Mouse (Mus musculus): ENCODE measurements at regions not wholly inside any gene's neighbourhood (a gene's known extent, or its start where the extent isn't known, plus 50 kb on each side); places are given as distances from the start of the nearest gene placed in this dataset.

GRCm38 (mm10) chr13:59281199-59281598, 303.8 kb downstream of the Agtpbp1 start:
- no peak for TF ChIP-seq CTCF (IDR thresholded peaks at IDR 0.05; ENCODE audit: extremely low read depth, insufficient read depth, insufficient read length, insufficient replicate concordance)
- TF ChIP-seq POLR2A (IDR thresholded peaks at IDR 0.05; ENCODE audit: low read depth, low read length) = no peak

All from spleen, adult 2 months (tissue).